Mouse (Mus musculus) liver (tissue): Measurements from ENCODE around the gene Nfatc4.

Experiments used
- DNase-seq: peaks from one replicate; pipeline ENCODE4 v3.0.0-alpha.2; 2020; ENCODE audit warnings: mixed read lengths

Nfatc4 gene

DNA sequence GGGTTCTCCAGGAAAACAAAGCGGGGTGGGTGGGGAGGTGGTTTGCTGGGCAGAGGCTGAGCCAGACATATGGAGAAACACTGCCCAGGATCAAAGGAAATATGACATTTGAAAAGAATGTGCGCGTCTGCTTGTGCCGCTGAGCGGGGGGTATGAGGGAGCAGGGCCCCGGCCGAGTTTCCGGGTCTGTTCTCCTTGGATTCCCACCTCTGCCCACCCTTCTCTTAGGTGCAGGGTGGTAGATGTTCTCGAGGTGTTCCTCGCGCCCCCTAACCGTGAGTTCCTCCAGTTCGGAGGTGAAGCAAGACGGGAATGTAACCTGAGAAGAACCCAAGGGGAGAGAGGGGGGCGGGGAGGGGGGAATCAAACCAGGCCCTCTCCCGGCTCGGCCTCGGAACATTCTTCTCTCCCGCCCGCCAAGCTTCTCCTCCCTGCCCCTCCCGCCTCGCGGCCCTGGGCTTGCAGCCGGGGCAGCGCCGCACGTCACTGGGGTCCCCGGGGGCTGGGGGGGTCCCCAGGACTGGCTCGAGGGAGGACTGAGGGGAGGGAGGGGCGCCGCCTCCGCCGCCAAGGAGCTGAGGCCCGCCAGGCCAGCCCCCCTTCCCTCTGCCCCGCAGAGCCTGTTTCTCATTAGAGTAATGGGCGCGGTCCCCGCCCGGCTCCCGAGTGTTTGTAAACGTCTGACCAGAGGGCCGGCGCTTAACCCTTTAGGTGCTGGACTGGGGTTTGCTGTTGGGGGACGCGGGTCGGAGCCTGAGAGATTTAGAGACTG, at the start of gene Nfatc4:
TSS of gene Nfatc4 (plus strand) at position 154 of the 772 bp plus-strand sequence.
- DNase-seq = peak; percentile 76

DNA sequence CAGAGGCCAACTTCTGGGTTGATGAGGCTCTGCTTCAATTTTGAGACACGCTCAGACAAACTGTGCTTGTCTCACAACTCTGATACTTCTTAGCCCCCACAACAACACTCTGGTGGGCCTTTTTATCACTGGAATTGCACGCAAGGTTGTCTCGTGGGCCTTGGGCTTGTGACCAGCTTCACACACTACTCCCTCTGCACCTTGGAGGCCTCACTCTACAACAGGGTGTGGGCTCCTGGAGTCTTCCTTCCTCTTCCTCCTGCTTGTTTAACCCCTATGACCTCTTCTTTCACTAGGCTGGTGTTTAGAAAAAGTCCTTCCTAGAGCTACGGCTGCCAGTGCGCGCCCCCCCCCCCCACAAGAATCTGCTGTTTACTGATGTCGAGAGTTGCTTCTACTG, 46.2 kb upstream of the Nfatc4 start:
- DNase-seq = no peak

DNA sequence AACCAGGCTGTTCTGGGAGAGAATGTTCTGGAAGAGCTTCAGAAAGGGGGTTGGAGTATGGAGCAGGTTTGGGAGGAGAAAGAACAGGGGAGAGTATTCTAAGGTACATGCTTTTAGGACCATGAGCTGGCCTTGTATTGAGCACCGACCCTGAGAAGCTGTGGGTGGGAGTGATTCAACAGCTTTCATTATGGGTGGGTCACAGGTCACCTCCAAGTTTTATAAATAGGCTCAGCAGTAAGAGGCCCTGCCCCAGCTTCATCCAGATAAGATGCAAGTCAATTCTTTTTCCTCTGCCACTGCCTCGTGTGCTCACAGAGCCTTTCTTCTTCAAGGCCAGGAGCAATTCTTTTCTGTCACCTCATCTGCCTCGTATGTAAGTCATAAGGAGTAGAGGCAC, 45.8 kb upstream of the Nfatc4 start:
- DNase-seq = no peak

DNA sequence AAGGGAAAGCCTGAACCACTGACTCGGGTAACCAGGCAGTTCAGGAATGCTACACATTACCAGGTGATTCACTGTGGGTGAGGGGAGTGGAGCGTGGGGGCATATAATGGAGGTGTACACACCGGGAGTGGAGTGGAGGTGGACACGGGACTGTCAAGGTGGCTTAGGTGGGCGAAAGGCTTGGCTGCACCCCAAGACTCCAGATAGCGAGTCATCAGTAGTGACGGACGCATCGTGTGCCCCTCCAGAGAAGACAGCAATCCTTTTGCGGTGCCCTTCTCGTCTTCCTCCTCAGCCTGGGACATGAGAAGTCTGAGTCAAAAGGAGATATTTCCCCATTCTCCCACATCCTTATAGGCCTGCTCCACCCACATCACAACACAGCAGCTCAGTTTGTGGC, 45.1 kb upstream of the Nfatc4 start:
- no peak for DNase-seq

DNA sequence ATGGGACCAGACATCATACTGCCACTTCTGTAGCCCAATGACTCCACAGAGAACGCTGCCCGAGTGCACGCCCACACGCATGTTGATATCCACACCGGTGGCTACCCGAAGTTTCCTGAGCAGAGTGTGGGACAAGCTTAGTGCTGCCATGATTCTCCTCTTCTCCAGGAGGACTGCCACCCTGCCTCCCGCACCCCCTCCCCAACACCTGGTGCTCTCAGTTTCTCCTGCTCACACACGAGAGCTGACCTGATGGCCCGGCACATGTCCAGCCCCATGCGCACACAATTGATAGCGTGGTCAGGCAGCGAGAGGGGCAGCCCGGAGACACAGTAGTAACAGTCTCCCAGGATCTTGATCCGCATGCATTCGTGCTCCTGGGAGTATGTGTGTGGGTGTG, 44.3 kb upstream of the Nfatc4 start:
- DNase-seq = no peak

DNA sequence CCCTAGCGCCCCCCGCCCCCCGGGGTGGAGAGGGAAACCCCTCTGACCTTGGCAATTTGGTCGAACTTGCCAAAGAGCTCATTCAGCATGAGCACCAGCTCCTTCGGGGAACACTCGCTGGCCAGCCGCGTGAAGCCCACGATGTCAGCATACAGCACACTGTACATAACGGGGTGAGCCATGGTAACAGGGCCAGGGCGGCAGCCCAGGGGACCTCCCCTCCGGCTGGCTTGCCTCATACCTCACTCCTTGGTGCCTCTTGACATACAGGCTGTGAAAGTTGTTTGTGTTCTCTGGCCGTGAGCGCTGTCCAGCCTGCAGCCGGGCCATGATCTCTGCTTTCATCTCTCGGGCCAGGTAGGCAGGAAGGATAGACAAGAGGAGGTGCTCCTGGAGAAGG, 43.3 kb upstream of the Nfatc4 start:
- no peak for DNase-seq

DNA sequence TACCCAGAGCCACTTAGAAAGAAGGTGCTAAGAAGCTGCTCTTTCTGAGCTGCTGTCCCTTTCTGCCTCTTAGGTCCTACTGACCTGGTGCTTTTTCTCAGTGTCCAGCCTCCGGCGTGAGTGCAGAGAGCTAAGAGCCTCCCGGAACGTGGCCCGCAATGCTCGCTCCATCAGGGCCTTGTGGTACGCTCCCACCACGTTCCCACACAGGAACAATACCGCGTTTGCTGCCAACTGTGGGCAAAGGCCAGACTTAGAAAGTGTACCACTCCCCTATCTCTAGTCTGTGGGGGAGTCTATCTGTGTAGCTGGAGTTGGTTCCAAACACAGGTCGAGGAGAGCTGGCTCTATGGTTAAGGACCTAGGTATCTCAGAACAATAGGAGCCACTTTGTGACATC, 42.2 kb upstream of the Nfatc4 start:
- DNase-seq = no peak

DNA sequence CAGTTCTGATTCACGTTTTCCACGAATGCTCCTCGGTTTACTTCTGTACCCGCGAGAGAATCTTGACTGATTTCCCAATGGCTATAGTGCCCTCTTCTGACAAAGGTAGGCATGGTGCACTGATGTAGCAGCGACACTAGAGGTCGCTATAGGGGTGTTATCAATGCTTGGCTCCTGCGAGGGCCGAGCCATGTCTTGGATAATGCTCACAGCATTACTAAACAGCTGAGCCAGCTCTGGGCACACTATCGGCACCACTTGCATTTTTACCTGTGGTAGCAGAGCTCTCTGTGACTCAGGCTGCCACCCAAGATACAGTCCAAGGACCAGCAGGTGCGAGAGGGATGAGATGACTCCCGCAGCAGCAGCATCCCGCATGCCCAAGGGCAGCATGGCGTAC, 41.6 kb upstream of the Nfatc4 start:
- peak; percentile 60 for DNase-seq

DNA sequence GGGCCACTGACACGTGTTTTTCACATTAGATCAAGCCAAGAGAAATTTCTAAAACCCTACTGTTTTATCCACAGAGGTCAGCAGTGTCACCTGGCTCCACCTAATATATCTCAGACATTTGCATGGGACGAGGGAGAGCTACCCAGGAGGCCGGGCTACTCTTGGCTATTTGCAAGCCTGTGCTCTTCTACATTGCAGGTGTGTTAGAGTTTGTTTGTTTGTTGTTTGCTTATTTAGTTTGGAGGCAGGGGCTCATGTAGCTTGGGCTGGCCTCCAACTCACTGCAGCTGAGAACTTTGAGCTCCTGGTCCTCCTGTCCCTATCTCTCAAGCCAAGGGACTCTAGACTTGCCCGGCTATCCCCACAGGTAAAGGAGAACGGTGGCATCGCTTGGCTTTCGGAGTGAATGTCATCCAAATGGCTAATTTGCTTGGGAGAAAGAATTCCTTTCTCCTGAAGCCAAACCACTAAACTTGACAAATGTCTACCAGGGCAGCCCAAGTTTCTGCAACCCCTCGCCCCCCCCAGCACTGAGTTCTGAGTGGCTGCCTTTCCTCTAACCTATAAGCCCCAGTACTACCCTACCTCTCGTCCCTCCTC, 40.5 kb upstream of the Nfatc4 start:
- no peak for DNase-seq

DNA sequence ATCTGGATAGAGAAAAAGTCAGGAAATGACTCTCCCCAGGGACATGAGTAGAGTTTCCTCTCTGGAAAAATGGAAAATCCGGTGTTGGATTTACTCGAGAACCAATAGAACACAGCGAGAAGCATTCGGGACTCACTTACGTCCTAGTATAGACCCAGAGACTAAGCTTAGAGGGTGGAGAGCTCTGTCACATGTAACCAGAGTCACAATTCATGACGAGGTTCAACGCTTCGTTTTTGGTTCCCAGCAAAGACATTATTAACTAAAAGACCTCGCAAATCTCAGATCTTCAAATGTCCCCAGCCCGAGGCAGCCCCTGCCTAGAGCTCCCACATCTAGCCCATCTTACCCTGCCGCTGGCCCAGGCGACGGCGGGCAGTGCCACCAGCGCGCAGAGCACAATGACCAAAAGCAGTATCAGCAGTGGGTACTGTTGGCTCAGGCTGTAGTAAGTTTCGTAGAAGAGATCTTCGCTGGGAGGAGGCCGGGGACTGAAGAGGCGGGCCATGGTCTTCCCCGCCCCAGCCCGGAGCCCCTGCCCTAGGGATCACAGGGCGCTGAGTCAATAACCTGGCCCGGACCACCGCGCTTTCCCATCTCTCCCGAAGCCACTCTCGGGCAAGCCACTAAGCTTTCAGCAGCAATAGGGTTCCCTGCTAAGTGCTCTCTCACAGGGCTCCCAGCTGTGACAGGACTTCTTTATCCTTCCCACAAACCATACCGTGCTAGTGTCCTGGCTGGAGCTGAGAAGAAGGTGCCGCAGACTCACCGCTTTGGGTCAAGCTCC, 39.6 kb upstream of the Nfatc4 start:
- DNase-seq = no peak

DNA sequence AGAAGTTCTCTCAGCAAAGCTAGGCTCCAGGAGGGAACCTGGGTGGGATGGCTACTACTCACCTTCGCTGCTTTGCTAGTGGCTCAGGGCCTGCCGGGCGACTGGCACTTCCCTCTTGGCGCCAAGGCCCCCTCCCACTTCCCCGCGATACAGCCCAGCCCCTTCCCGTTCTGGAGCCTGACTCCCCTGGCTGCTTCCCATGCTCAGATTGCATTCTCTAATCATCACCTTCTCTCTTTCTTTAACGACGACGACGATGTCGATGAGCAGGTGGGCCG, 39.0 kb upstream of the Nfatc4 start, which contains the start of gene Adcy4:
TSS of gene Adcy4 (minus strand) at position 138 of the 278 bp plus-strand sequence.
- no peak for DNase-seq

DNA sequence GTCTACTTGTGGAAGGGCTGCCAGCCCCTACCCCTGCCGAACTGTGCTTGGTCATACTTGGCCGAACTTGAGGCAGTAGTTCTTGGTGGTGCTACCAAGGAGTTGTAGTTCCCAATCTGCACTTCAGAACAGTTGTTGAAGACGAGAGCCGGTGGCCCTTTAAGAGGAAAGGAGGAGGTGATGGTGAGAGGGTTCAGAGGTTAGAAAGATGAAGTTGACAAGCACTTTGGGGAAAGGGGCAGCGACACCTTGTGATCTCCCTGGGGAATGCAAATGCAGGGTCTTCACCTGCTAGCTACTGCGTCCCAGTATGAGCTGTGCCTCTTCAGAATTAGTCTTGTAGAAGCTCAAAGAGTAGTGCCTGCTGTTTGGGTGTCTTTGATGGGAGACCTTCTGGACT, 37.7 kb upstream of the Nfatc4 start:
- no peak for DNase-seq

DNA sequence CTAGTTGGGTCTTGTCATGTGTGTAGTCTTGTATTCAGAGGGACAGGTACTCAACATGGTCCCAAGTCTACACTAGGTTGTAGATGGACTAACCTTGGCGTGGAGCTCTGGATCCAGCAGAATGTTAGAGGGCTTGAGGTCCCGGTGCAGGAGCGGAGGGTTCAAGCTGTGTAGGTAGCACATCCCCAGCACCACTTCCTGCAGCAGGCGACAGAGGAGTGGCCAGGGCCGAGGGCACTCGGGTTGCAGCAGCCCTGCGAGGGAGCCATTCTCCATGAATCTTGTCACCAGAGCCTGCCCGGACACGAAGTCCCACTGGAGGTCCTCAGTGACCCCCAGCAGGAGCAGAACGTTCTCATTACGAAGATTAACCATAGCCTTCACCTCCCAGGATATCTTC, 35.2 kb upstream of the Nfatc4 start:
- no peak for DNase-seq

DNA sequence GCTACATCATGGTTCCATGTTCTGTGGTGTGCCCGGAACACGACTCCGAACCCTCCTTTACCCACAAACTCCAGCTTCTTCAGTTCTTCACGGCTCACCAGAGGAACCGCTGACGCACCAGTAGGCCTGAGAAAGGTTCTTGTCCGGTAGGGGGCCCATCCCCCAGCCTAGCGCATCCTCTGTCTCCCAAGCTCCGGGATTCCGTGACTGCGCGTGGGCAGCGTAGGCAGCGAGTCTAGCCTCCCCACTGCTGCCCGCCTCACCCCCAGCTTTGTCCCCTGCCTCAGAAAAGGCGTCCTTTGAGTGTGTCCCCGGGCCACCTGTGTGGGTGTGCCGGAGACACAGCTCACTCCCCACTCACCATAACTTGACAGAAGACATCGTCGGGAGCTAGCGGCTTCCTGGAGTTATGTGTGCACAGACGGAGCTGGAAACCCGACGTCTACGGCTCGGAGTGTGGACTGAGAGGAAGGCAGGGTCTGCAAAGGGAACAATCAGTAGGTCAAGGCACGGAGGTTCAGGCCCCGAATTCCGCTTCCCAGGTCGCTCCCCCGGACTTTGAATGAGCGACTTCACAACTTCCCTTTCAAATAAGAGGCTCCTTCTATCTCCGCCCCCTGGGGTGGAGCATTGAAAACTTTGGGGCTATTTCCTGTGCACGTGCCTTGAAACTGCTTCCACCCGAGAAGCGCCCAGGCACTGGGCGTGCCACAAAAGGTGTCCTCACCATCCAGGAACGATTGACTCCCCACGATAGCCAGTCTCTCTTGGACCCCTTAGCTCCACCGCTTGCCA, 34.5 kb upstream of the Nfatc4 start, which contains the start of gene Ripk3:
TSS of gene Ripk3 (minus strand) at position 610 of the 795 bp plus-strand sequence.
- DNase-seq = peak; percentile 74

DNA sequence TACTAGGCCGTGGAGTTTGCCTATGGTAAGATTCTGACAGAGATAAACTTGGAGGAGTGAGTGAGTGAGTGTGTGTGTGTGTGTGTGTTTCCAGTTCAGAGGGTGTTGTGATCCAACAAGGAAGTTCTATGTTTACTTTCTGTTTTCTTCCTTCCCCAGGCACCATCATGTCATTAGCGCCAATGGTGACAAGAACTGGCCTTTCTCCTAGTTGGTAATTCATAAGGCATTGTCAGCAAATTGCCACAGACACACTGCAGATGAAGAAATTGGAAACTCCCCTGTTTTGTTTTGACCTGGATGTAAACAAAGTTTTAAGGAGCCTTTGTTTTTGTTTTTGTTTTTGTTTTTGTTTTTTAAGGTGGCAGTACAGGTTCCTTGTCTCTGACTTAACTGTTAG, 29.5 kb upstream of the Nfatc4 start:
- no peak for DNase-seq

DNA sequence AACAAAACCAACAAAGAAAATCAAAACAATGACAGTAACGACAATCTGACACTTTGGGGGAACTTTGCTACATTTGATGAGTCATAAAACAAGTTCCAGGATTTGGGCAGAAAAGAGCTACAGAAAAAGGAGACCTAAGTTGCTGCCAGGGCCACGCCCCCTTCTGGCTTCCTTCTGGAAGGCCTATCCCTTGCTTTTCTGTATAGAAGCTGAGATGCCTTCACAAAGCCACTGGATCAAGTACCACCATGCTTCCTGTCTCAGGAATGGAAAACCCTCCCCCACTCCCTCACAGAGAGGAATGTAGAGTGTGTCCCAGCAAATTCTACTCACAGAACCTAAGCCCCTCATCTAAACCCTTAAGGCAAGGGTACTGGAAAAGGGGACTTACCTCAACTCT, 29.0 kb upstream of the Nfatc4 start:
- no peak for DNase-seq

DNA sequence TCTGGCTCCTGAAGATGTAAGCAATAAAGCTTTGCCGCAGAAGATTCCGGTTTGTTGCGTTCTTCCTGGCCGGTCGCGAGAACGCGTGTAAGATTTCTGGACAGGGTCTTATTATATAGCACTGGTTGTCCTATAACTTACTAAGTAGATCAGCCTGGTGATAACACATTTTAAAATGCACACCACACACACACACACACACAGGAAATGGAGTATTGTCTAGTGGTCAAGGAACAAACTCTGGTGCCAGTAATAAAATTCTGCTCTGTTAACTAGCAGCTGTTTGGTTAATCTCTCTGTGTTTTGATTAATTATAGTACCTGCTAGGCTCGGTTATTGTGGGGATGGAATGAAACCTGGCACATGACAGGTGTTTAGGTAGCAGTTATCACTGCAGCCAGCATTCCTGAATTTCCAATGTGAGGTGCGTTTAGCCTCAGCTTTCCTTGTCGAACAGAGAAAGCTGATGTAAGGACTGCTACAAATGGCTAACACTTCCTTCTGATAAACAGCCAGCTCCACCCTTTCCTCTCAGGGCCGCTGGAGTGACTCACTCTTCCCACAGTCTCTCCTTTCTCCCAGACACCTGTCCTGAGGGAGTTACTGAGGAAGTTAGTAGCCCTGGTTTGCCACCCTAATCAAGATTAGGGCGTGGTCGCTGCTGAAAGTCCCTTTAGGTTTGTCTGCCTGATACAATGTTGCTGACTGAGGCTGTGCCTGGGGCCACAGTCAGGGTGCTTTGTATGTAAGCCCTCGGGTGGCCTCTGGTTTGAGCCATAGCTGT, 27.4 kb upstream of the Nfatc4 start:
- peak; percentile 23 for DNase-seq

DNA sequence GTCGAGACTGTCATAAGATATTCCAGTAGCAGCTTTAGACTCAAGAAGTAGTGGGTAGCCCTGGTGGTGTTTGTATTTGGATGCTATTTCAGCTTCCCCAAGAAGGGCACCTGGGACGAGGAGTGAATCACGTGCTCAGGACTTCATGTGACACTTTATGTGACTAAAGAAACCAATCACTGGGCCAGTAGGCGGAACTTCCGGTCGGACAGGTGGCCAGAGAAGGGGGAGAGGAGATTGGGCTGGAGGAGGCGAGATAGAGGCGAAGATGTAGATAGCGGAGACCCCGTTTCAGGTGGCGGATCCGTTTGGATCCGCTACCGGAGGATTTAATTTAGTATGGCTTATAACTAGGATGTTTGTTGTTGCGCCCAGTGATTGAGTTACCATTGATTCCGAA, 8.1 kb upstream of the Nfatc4 start:
- peak; percentile 47 for DNase-seq

DNA sequence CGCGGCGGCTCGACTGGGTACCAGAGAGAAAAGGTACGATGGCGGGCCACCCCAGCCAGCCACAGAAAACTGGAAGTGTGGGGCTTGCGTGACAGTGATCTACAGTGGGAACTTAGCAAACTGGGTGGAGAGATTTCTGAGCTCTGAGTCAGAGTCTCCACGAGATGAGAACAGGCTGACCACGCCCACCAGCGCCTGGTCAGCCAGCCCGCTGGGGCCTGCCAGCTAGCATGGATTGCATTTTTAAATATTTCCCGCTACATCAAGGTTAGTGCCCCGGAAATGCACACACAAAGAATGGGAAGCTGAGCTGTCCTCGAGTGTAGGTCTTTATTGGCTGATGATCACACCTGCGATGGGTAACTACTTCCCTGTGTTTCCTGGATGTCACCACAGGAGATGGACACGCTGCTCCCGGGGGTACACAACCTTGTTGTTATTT, 7.6 kb upstream of the Nfatc4 start:
- DNase-seq = peak; percentile 37

DNA sequence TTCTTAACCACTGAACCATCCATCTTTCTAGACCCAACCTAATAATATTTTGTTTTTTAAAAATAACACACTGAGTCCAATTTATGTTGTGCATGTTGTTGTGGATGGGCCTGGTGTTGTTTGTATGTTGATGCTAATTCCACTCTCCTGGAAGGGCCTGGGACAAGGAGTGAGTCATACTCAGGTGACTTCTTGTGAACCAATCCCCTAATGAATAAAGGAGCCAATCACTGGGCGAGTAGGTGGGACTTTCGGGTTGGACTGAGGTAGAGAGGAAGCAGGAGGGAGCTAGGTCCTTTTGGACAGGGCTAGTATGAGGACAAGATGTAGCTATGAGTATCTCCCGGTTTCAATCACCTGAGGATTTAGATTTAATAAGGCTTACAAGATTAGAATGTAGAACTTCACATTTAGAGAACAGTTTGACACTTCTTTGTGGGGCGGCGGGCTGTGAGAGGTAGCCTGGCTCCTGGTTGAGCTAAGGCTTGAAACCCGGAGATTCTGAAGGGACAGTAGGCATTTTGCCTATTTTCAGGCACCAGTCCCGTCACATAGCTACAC, 3.0 kb upstream of the Nfatc4 start:
- DNase-seq = no peak

DNA sequence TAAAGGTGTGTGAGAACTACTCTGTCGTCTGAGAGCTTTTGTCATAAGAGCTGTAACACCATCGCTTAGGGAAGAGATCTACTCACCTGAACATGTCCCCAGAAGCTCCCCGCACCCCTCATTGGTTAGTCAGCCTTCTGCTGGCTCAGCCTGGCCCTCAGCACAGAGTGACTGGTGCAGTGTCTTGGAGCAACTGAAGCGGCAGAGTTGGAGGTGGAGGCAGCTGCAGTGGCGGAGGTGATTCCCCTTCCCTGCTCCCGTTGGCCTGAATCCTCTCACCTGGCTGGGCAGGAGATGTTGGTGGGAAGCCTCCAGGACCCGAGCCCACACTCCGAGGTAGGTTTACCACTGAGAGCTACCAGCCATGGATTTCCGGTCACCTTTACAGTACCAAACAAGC, 2.4 kb upstream of the Nfatc4 start:
- DNase-seq = no peak

DNA sequence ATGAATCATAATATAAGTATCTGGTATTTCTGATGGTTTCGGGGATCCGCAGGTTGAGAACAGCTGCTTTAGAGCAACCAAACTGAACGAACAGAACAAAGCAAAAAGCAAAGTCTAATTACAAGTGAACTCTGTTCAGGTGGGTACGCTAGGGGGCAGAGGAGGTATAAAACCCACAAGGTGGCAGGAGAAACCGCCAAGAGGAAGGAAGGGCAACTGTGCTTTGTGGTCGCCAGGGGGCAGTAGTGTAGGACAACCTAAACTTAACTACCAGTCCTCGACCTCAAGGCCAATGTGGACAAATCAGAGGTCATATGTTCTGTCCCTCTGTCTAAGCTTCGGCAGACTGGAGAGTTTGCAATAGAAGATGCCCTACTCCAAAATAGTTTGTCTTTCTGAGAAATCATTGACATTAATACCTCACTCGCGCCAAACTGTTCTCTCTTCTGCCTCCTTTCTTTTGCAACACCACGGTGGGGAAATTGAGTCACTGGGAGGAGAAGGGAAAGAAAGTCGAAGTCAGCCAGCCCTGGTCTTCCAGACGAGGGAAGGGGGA, 431 bp upstream of the Nfatc4 start:
- peak; percentile 78 for DNase-seq
